Mouse (Mus musculus): ENCODE measurements at regions not wholly inside any gene's neighbourhood (a gene's known extent, or its start where the extent isn't known, plus 50 kb on each side); places are given as distances from the start of the nearest gene placed in this dataset.
A peak's percentile ranks its signal among the peaks of the same experiment; 100 is the strongest.

GRCm38 (mm10) chr14:100889163-100890157 is 310.7 kb downstream of the Prr30 start:
- H3K27ac ChIP-seq (ENCODE audit: insufficient read depth, low read depth, low read length) = no peak overlapping the region
- TF ChIP-seq CTCF (conservative IDR thresholded peaks at IDR 0.05; ENCODE audit: insufficient read depth, insufficient read length, low read depth, low read length) (no peak), POLR2A (IDR thresholded peaks at IDR 0.05; ENCODE audit: low read depth, low read length) (no peak)
- peak; percentile 80 for DNase-seq

GRCm38 (mm10) chr14:100883115-100883514 is 317.0 kb downstream of the Prr30 start:
- no peak overlapping the region for H3K4me3 ChIP-seq (ENCODE audit: insufficient read depth, low read depth, low read length)
- no peaks in the 10 kb centered on the region for H3K36me3 ChIP-seq (ENCODE audit: control insufficient read depth, insufficient read depth, low read length)
- 54% methylated on average over 1 of the region's 1 CpGs for WGBS
- TF ChIP-seq CTCF (conservative IDR thresholded peaks at IDR 0.05; ENCODE audit: insufficient read depth, insufficient read length, low read depth, low read length) (no peak), POLR2A (IDR thresholded peaks at IDR 0.05; ENCODE audit: low read depth, low read length) (no peak)
- no peak overlapping the region for H3K27ac ChIP-seq (ENCODE audit: insufficient read depth, low read depth, low read length)
- no peaks in the 10 kb centered on the region for H3K27me3 ChIP-seq (replicated peaks; ENCODE audit: control insufficient read depth, insufficient read depth, low read length)
- H3K4me1 ChIP-seq (ENCODE audit: control insufficient read depth, insufficient read depth, low read length) = no peaks in the 10 kb centered on the region
- no peak for DNase-seq

More at GRCm38 (mm10) chr14:100889163-100890157, 310.7 kb downstream of the Prr30 start:
- H3K27me3 ChIP-seq (replicated peaks; ENCODE audit: control insufficient read depth, insufficient read depth, low read length) = no peaks in the 10 kb centered on the region
- peaks cover 2% of the 10 kb centered on the region; the same call in 1 of the 2 replicates for H3K4me1 ChIP-seq (ENCODE audit: control insufficient read depth, insufficient read depth, low read length)
- WGBS = 53% methylated on average over 18 of the region's 18 CpGs
- H3K4me3 ChIP-seq (ENCODE audit: insufficient read depth, low read depth, low read length) = no peak overlapping the region
- H3K36me3 ChIP-seq (ENCODE audit: control insufficient read depth, insufficient read depth, low read length) = no peaks in the 10 kb centered on the region

- Histone ChIP-seq H3K27me3 (replicated peaks; ENCODE audit: control insufficient read depth, insufficient read depth, low read length) (no peaks in the 10 kb centered on the region), H3K27ac (ENCODE audit: insufficient read depth, low read depth, low read length) (no peak overlapping the region), H3K36me3 (ENCODE audit: control insufficient read depth, insufficient read depth, low read length) (no peaks in the 10 kb centered on the region), H3K4me3 (ENCODE audit: insufficient read depth, low read depth, low read length) (no peak overlapping the region), H3K4me1 (ENCODE audit: control insufficient read depth, insufficient read depth, low read length) (no peaks in the 10 kb centered on the region)
- DNase-seq = no peak
- WGBS = 41% methylated on average over 2 of the region's 2 CpGs
- TF ChIP-seq CTCF (conservative IDR thresholded peaks at IDR 0.05; ENCODE audit: insufficient read depth, insufficient read length, low read depth, low read length) (no peak), POLR2A (IDR thresholded peaks at IDR 0.05; ENCODE audit: low read depth, low read length) (no peak)
Measured at GRCm38 (mm10) chr14:100880103-100880502, 320.0 kb downstream of the Prr30 start.

- Histone ChIP-seq H3K36me3 (ENCODE audit: control insufficient read depth, insufficient read depth, low read length) (no peaks in the 10 kb centered on the region), H3K27me3 (replicated peaks; ENCODE audit: control insufficient read depth, insufficient read depth, low read length) (no peaks in the 10 kb centered on the region), H3K27ac (ENCODE audit: insufficient read depth, low read depth, low read length) (no peak overlapping the region), H3K4me3 (ENCODE audit: insufficient read depth, low read depth, low read length) (no peak overlapping the region), H3K4me1 (ENCODE audit: control insufficient read depth, insufficient read depth, low read length) (no peaks in the 10 kb centered on the region)
- WGBS = 56% methylated on average over 3 of the region's 3 CpGs
- TF ChIP-seq POLR2A (IDR thresholded peaks at IDR 0.05; ENCODE audit: low read depth, low read length) (no peak), CTCF (conservative IDR thresholded peaks at IDR 0.05; ENCODE audit: insufficient read depth, insufficient read length, low read depth, low read length) (no peak)
- no peak for DNase-seq
Measured at GRCm38 (mm10) chr14:100867790-100868189, 332.3 kb downstream of the Prr30 start.

GRCm38 (mm10) chr14:100864792-100865191 is 335.3 kb downstream of the Prr30 start:
- H3K27ac ChIP-seq (ENCODE audit: insufficient read depth, low read depth, low read length) = no peak overlapping the region
- DNase-seq = no peak
- TF ChIP-seq POLR2A (IDR thresholded peaks at IDR 0.05; ENCODE audit: low read depth, low read length) (no peak), CTCF (conservative IDR thresholded peaks at IDR 0.05; ENCODE audit: insufficient read depth, insufficient read length, low read depth, low read length) (no peak)
- no peaks in the 10 kb centered on the region for H3K4me1 ChIP-seq (ENCODE audit: control insufficient read depth, insufficient read depth, low read length)
- 55% methylated on average over 2 of the region's 2 CpGs for WGBS
- no peaks in the 10 kb centered on the region for H3K36me3 ChIP-seq (ENCODE audit: control insufficient read depth, insufficient read depth, low read length)
- no peak overlapping the region for H3K4me3 ChIP-seq (ENCODE audit: insufficient read depth, low read depth, low read length)
- H3K27me3 ChIP-seq (replicated peaks; ENCODE audit: control insufficient read depth, insufficient read depth, low read length) = no peaks in the 10 kb centered on the region

GRCm38 (mm10) chr14:100864164-100864563 is 336.0 kb downstream of the Prr30 start:
- DNase-seq = no peak
- no peak overlapping the region for H3K4me3 ChIP-seq (ENCODE audit: insufficient read depth, low read depth, low read length)
- H3K27me3 ChIP-seq (replicated peaks; ENCODE audit: control insufficient read depth, insufficient read depth, low read length) = no peaks in the 10 kb centered on the region
- no peaks in the 10 kb centered on the region for H3K36me3 ChIP-seq (ENCODE audit: control insufficient read depth, insufficient read depth, low read length)
- H3K4me1 ChIP-seq (ENCODE audit: control insufficient read depth, insufficient read depth, low read length) = no peaks in the 10 kb centered on the region
- no peak overlapping the region for H3K27ac ChIP-seq (ENCODE audit: insufficient read depth, low read depth, low read length)
- TF ChIP-seq POLR2A (IDR thresholded peaks at IDR 0.05; ENCODE audit: low read depth, low read length) = no peak
- TF ChIP-seq CTCF (conservative IDR thresholded peaks at IDR 0.05; ENCODE audit: insufficient read depth, insufficient read length, low read depth, low read length) = no peak
- 83% methylated on average over 1 of the region's 1 CpGs for WGBS

GRCm38 (mm10) chr14:100842828-100843227 is 357.3 kb downstream of the Prr30 start:
- Histone ChIP-seq H3K36me3 (ENCODE audit: control insufficient read depth, insufficient read depth, low read length) (no peaks in the 10 kb centered on the region), H3K4me3 (ENCODE audit: insufficient read depth, low read depth, low read length) (no peak overlapping the region), H3K4me1 (ENCODE audit: control insufficient read depth, insufficient read depth, low read length) (no peaks in the 10 kb centered on the region), H3K27me3 (replicated peaks; ENCODE audit: control insufficient read depth, insufficient read depth, low read length) (no peaks in the 10 kb centered on the region; the same call in 1 of the 2 replicates), H3K27ac (ENCODE audit: insufficient read depth, low read depth, low read length) (no peak overlapping the region)
- WGBS = 71% methylated on average over 3 of the region's 3 CpGs
- TF ChIP-seq POLR2A (IDR thresholded peaks at IDR 0.05; ENCODE audit: low read depth, low read length) = no peak
- TF ChIP-seq CTCF (conservative IDR thresholded peaks at IDR 0.05; ENCODE audit: insufficient read depth, insufficient read length, low read depth, low read length) = no peak
- no peak for DNase-seq
